In the genomic region with DNA sequence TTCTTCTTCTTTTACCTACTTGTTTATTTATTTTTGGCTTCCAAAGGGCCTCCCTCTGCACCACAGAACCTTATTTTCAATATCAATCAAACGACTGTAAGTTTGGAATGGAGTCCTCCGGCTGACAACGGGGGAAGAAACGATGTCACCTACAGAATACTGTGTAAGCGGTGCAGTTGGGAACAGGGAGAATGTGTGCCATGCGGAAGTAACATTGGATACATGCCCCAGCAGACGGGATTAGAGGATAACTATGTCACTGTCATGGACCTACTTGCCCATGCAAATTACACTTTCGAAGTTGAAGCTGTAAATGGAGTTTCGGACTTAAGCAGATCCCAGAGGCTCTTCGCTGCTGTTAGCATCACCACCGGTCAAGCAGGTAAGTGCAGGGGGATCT, we compare ENCODE assay signal across 12 mouse cellular contexts.
"Had no signal": no experiment of that assay in that cellular context is flagged by ENCODE, and none has a peak within 500 bp of the region (broad histone marks: within the 10 kb centered on the region; RNA-seq: fewer than 3 reads in every experiment).

No protein-coding gene starts in this region.

- DNase-seq: retina, postnatal 1 day; right cerebral cortex, adult 18-20 months; right cerebral cortex, postnatal 14 days; right cerebral cortex, postnatal 25 days; right cerebral cortex, postnatal 4 days; spleen, adult 18-20 months; thymus, adult 18-20 months; thymus, adult 2 months; thymus, postnatal 14 days; thymus, postnatal 25 days; thymus, postnatal 36 days; thymus, postnatal 4 days had no signal
